Mouse (Mus musculus) hindbrain, embryonic 11.5 days (tissue): ENCODE measurements around the gene Isg20. TPM values are rescaled to one million over a fixed set of nuclear protein-coding genes. Genes with fewer than 3 reads are reported as not detected.

Experiments used
- ATAC-seq: fragments of 200-750 bp; cut with Nextera tagmentation; 2 replicates; pipeline ENCODE4 v1.8.0; 2017; ENCODE audit warnings: mild to moderate bottlenecking, moderate TSS enrichment, moderate library complexity; ENCODE audit not compliant: low FRiP score
- DNase-seq: peaks from one replicate; pipeline ENCODE4 v3.0.0-alpha.2; 2015; ENCODE audit warnings: low spot score
- H3K27ac ChIP-seq: fragments of 300-500 bp; sonication (generic); 2 replicates; pipeline ENCODE4 v1.5.1; 2014; ENCODE audit warnings: mild to moderate bottlenecking, low read depth, low read length
- H3K27me3 ChIP-seq: fragments of 300-500 bp; sonication (generic); 2 replicates; pipeline ENCODE4 v1.6.1; 2014; ENCODE audit warnings: mild to moderate bottlenecking, low read length, moderate library complexity, mixed read lengths; ENCODE audit not compliant: control insufficient read depth, insufficient read depth
- H3K36me3 ChIP-seq: fragments of 300-500 bp; sonication (generic); 2 replicates; pipeline ENCODE4 v1.6.1; 2014; ENCODE audit warnings: mild to moderate bottlenecking, low read length, moderate library complexity, mixed read lengths; ENCODE audit not compliant: control insufficient read depth, insufficient read depth
- H3K4me1 ChIP-seq: fragments of 300-500 bp; sonication (generic); replicated peaks from 2 replicates; pipeline ENCODE4 v1.6.1; 2014; ENCODE audit warnings: low read length, mixed read lengths; ENCODE audit not compliant: control insufficient read depth, insufficient read depth
- H3K4me2 ChIP-seq: fragments of 300-500 bp; sonication (generic); replicated peaks from 2 replicates; pipeline ENCODE4 v1.6.1; 2014; ENCODE audit warnings: mild to moderate bottlenecking, low read depth, low read length
- H3K4me3 ChIP-seq: fragments of 300-500 bp; sonication (generic); 2 replicates; pipeline ENCODE4 v1.5.1; 2014; ENCODE audit warnings: low read depth, low read length
- H3K9ac ChIP-seq: fragments of 300-500 bp; sonication (generic); 2 replicates; pipeline ENCODE4 v1.6.1; 2014; ENCODE audit warnings: low read depth, low read length
- H3K9me3 ChIP-seq: fragments of 300-500 bp; sonication (generic); 2 replicates; pipeline ENCODE4 v1.6.1; 2016; ENCODE audit warnings: low read length; ENCODE audit not compliant: control insufficient read depth
- WGBS: fragments of 180-500 bp; shearing (Covaris S2); extraction: QIAGEN DNeasy Blood & Tissue Kit; methylation state at CpG from one replicate; pipeline ENCODE4 v1.1.7; 2014; 5-methylcytosine and 5-hydroxymethylcytosine counted together
- polyA plus RNA-seq: library from polyadenylated mRNA; unstranded; fragments of >200 nt; fragmentation: Nextera tagmentation; extraction: Ambion mirVana; gene quantifications from 2 replicates; pipeline ENCODE4 v1.2.1, GENCODE M21; 2014

Isg20 gene
- 0.14 and 0.56 TPM in 2 replicates for polyA plus RNA-seq

DNA sequence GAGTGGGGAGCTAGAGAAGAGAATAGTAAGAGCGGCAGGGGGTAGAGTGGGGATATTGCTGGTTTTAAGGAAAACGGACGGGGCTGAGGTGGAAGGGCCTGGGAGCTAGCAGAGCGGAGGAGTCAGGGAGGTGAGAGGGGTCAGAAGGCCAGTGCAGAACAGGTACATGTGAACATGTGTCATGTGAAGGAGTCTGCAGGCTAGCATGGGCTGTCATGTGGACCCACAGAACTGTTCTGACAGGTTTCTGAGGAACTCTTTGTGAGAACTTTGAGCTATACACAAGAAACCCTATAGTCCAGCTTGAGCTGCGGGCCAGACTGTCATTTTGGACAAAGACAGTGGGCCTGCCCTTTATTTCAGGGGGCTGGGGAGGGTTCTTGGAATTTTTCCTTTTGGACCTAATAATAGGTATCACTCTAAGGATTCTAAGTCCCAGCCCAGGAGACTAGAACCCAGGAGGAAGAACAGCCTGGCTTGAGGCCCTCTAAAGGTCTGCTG, at the start of gene Isg20:
Gene Isg20, plus strand, starts transcription at position 451 of the 501 bp plus-strand sequence.
- DNase-seq (no peak), ATAC-seq (no peak)
- Histone ChIP-seq H3K27ac (no peak within 1 kb of the TSS), H3K36me3 (no peaks in the 10 kb centered on the region), H3K4me2 (peak within 1 kb of the TSS; percentile 32), H3K9me3 (no peaks in the 10 kb centered on the region), H3K4me1 (peaks cover 5% of the 10 kb centered on the region), H3K4me3 (no peak within 1 kb of the TSS), H3K27me3 (no peaks in the 10 kb centered on the region), H3K9ac (peak within 1 kb of the TSS; percentile 24; the same call in 1 of the 2 replicates)
- 51% methylated on average over 5 of the region's 5 CpGs for WGBS

DNA sequence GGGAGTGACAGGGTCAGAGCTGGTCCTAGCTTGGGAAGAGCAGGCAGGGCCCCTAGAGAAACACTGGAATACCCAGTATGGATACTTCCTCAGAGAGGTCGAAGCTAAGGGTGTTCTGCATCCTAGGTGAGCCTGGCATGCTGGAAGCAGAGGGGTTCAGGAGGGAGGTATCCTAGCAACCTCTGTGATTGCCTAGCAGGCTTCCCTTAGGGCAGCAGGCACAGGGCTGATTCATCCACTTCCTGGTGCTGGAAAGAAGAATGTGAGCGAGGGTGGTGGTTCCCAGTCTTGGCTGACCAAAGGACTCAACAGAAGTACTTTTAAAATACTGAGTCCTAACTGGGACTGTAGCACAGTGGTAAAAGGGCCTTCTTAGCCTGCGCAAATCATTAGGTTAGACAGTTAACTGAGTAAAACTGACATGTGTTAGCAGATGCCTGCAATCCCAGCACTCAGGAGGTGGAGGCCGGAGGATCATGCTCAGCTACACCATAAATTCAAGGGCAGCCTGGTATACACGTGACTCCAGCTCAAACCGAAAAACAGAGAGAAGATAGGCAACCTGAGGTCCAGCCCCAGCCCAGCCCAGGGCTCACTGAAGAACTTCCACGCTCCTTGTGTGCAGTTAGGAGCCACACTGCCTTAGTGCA, 49.3 kb upstream of the Isg20 start:
- DNase-seq (no peak), ATAC-seq (no peak)
- Histone ChIP-seq H3K9me3 (no peaks in the 10 kb centered on the region), H3K27me3 (no peaks in the 10 kb centered on the region), H3K4me1 (no peaks in the 10 kb centered on the region), H3K27ac (no peak overlapping the region), H3K36me3 (no peaks in the 10 kb centered on the region), H3K4me3 (no peak overlapping the region), H3K9ac (no peak overlapping the region), H3K4me2 (no peak overlapping the region)
- 76% methylated on average over 7 of the region's 7 CpGs for WGBS

DNA sequence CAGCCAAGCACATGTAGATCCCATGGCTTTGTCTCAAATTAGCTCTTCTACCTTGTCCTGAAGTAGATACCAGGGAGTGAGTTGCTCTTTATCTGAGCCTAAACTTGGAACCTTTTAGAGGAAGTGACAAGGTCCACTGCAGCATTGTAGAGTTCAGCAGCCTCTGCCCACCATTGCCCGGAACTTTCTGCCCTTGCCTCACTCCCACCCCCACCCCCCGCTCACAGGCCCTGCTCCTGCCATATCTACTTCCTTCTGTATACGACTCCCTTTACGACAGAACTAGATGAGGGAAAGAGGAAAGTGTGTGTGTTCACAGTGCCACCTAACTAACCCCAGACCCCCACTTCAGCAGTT, 48.8 kb upstream of the Isg20 start:
- no peak overlapping the region for H3K4me2 ChIP-seq
- H3K36me3 ChIP-seq = no peaks in the 10 kb centered on the region
- H3K4me3 ChIP-seq = no peak overlapping the region
- DNase-seq (no peak), ATAC-seq (no peak)
- no peaks in the 10 kb centered on the region for H3K27me3 ChIP-seq
- 84% methylated on average over 4 of the region's 4 CpGs for WGBS
- H3K9me3 ChIP-seq = no peaks in the 10 kb centered on the region
- H3K4me1 ChIP-seq = no peaks in the 10 kb centered on the region
- H3K9ac ChIP-seq = no peak overlapping the region
- H3K27ac ChIP-seq = no peak overlapping the region

- WGBS = 70% methylated on average over 12 of the region's 12 CpGs
- H3K4me1 ChIP-seq = no peaks in the 10 kb centered on the region
- H3K4me3 ChIP-seq = no peak overlapping the region
- H3K9me3 ChIP-seq = no peaks in the 10 kb centered on the region
- H3K4me2 ChIP-seq = no peak overlapping the region
- no peak for ATAC-seq
- H3K27me3 ChIP-seq = no peaks in the 10 kb centered on the region
- no peaks in the 10 kb centered on the region for H3K36me3 ChIP-seq
- no peak overlapping the region for H3K9ac ChIP-seq
- H3K27ac ChIP-seq = no peak overlapping the region
- DNase-seq = no peak
Measured at GRCm38 (mm10) chr7:78865212-78865949, 47.8 kb upstream of the Isg20 start.

GRCm38 (mm10) chr7:78868731-78869130, 44.5 kb upstream of the Isg20 start:
- Histone ChIP-seq H3K9me3 (no peaks in the 10 kb centered on the region), H3K4me3 (no peak overlapping the region), H3K27ac (no peak overlapping the region), H3K9ac (no peak overlapping the region), H3K27me3 (no peaks in the 10 kb centered on the region), H3K4me2 (no peak overlapping the region), H3K4me1 (no peaks in the 10 kb centered on the region), H3K36me3 (no peaks in the 10 kb centered on the region)
- DNase-seq = no peak
- ATAC-seq = no peak
- 82% methylated on average over 5 of the region's 5 CpGs for WGBS

GRCm38 (mm10) chr7:78872366-78872765, 40.9 kb upstream of the Isg20 start:
- H3K27me3 ChIP-seq = no peaks in the 10 kb centered on the region
- 78% methylated on average over 6 of the region's 6 CpGs for WGBS
- no peak overlapping the region for H3K9ac ChIP-seq
- ATAC-seq (no peak), DNase-seq (no peak)
- no peak overlapping the region for H3K27ac ChIP-seq
- no peaks in the 10 kb centered on the region for H3K9me3 ChIP-seq
- H3K4me2 ChIP-seq = no peak overlapping the region
- no peaks in the 10 kb centered on the region for H3K36me3 ChIP-seq
- no peak overlapping the region for H3K4me3 ChIP-seq
- H3K4me1 ChIP-seq = no peaks in the 10 kb centered on the region

DNA sequence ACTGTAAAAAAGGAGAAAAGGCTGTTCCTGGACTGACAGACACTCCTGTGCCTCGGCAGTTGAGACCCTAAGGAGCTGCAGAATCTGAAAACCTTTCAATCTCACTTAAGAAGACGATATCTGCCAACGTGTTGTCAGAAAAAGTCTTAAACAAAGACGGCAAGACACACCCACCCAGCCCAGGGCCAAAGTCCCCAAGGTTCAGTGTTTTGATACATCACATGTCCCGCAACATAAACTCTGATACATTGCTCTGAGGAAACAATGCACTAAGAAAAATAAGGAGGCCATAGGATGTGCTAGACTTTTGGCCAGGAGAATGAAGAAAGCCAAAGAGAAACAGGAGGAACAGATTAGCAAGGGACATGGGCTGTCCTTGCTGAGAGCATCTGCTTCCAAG, 40.4 kb upstream of the Isg20 start:
- H3K27me3 ChIP-seq = no peaks in the 10 kb centered on the region
- no peaks in the 10 kb centered on the region for H3K4me1 ChIP-seq
- no peak overlapping the region for H3K9ac ChIP-seq
- ATAC-seq = no peak
- H3K4me3 ChIP-seq = no peak overlapping the region
- no peak overlapping the region for H3K4me2 ChIP-seq
- H3K36me3 ChIP-seq = no peaks in the 10 kb centered on the region
- H3K27ac ChIP-seq = no peak overlapping the region
- H3K9me3 ChIP-seq = no peaks in the 10 kb centered on the region
- no peak for DNase-seq
- 75% methylated on average over 5 of the region's 5 CpGs for WGBS

DNA sequence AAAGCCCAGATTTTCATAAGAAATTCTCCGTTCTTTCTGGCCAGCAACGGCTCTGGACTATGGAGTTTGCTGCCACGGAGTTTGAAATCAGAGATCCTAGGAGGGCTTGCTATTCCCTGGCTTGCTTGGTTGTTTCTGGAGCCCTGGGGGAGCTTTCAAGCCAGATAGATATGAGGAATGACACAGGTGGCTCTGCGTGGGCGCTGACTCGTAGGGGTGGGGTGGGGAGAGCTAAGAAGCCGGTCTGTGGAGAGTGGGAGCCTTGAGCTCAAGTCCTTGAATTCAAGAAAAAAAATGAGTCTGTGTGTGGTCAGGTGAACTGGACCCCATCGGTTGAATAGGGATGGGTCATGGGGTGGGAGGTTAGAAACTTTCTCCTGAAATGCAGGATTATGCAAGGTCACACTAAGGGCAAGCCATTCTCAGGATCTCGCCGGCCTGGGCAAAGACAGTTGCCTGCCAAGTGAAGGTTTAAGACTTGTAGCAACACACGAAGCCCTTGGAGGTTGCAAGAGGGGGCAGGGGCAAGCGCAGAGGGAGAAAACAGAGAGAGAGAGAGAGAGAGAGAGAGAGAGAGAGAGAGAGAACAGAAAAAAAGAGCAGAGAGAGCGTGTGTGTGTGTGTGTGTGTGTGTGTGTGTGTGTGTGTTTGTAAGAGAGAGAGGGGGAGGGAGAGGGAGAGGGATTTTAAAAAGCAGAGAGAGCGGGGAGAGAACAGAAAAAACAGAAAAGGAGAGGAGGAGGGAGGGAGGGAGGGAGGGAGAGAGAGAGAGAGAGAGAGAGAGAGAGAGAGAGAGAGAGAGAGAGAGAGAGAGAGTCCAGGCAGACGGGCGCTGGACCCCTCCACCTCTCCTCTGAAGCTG, 31.4 kb upstream of the Isg20 start:
- 5% methylated on average over 16 of the region's 16 CpGs for WGBS
- DNase-seq (peak; percentile 33), ATAC-seq (peak; percentile 0; the same call in 1 of the 2 replicates)
- peak overlapping the region; percentile 14; the same call in 1 of the 2 replicates for H3K27ac ChIP-seq
- H3K4me3 ChIP-seq = peak overlapping the region; percentile 54
- H3K9ac ChIP-seq = no peak overlapping the region
- H3K36me3 ChIP-seq = no peaks in the 10 kb centered on the region
- H3K4me1 ChIP-seq = peaks cover 5% of the 10 kb centered on the region; the same call in 1 of the 2 replicates
- H3K4me2 ChIP-seq = peak overlapping the region; percentile 79
- H3K9me3 ChIP-seq = no peaks in the 10 kb centered on the region
- 0 out of 2 replicates have a peak, but pooled peaks cover 5% of the 10 kb centered on the region for H3K27me3 ChIP-seq
